Mouse (Mus musculus) forebrain, embryonic 14.5 days (tissue): Measurements from ENCODE around the gene Actr3b. TPM values are rescaled to one million over a fixed set of nuclear protein-coding genes. Genes with fewer than 3 reads are reported as not detected.

ENCODE experiments used
- ATAC-seq: fragments of 200-750 bp; cut with Nextera tagmentation; 2 replicates; pipeline ENCODE4 v1.8.0; 2017; ENCODE audit warnings: mild to moderate bottlenecking, moderate library complexity
- DNase-seq: peaks from one replicate; pipeline ENCODE4 v3.0.0-alpha.2; 2015; ENCODE audit warnings: low spot score
- H3K27ac ChIP-seq: fragments of 300-500 bp; sonication (generic); 2 replicates; pipeline ENCODE4 v1.5.1; 2014; ENCODE audit warnings: low read depth, mild to moderate bottlenecking, control low read depth, low read length, moderate library complexity
- H3K27me3 ChIP-seq: fragments of 300-500 bp; sonication (generic); replicated peaks from 2 replicates; pipeline ENCODE4 v1.6.1; 2014; ENCODE audit warnings: low read length, control low read depth, mixed read lengths; ENCODE audit not compliant: control insufficient read depth, insufficient read depth
- H3K36me3 ChIP-seq: fragments of 300-500 bp; sonication (generic); 2 replicates; pipeline ENCODE4 v1.6.1; 2014; ENCODE audit warnings: low read length, control low read depth; ENCODE audit not compliant: control insufficient read depth, insufficient read depth
- H3K4me1 ChIP-seq: fragments of 300-500 bp; sonication (generic); 2 replicates; pipeline ENCODE4 v1.6.1; 2014; ENCODE audit warnings: antibody characterized with exemption, low read length, control low read depth; ENCODE audit not compliant: control insufficient read depth, insufficient read depth
- H3K4me2 ChIP-seq: fragments of 300-500 bp; sonication (generic); 2 replicates; pipeline ENCODE4 v1.6.1; 2014; ENCODE audit warnings: mild to moderate bottlenecking, control low read depth, low read length
- H3K4me3 ChIP-seq: fragments of 300-500 bp; sonication (generic); 2 replicates; pipeline ENCODE4 v1.5.1; 2014; ENCODE audit warnings: low read depth, low read length, control low read depth
- H3K9ac ChIP-seq: fragments of 300-500 bp; sonication (generic); 2 replicates; pipeline ENCODE4 v1.6.1; 2014; ENCODE audit warnings: mild to moderate bottlenecking, low read length, control low read depth, moderate library complexity
- H3K9me3 ChIP-seq: fragments of 300-500 bp; sonication (generic); replicated peaks from 2 replicates; pipeline ENCODE4 v1.6.1; 2016; ENCODE audit warnings: low read length, control low read depth, mixed read lengths; ENCODE audit not compliant: control insufficient read depth
- WGBS: fragments of 180-500 bp; shearing (Covaris S2); extraction: QIAGEN DNeasy Blood & Tissue Kit; methylation state at CpG from one replicate; pipeline ENCODE4 v1.1.7; 2014; 5-methylcytosine and 5-hydroxymethylcytosine counted together
- polyA plus RNA-seq: library from polyadenylated mRNA; unstranded; fragments of >200 nt; fragmentation: Nextera tagmentation; extraction: Ambion mirVana; gene quantifications from 2 replicates; pipeline ENCODE4 v1.2.1, GENCODE M21; 2014

The Actr3b gene
- polyA plus RNA-seq, 1 experiment from 2014 or later: 48.6 TPM

GRCm38 (mm10) chr5:25889746-25890382 lies 130.1 kb downstream of the Actr3b start:
- ATAC-seq (no peak), DNase-seq (no peak)
- H3K36me3 ChIP-seq: no peaks in the 10 kb centered on the region
- H3K4me3 ChIP-seq: no peak overlapping the region
- H3K9ac ChIP-seq: no peak overlapping the region
- no peak overlapping the region for H3K27ac ChIP-seq
- no peaks in the 10 kb centered on the region for H3K4me1 ChIP-seq
- no peaks in the 10 kb centered on the region for H3K27me3 ChIP-seq
- H3K4me2 ChIP-seq: no peak overlapping the region
- no peaks in the 10 kb centered on the region; the same call in 1 of the 2 replicates for H3K9me3 ChIP-seq
- 35% methylated on average over 3 of the region's 3 CpGs for WGBS

GRCm38 (mm10) chr5:25891321-25891720 lies 131.5 kb downstream of the Actr3b start:
- Histone ChIP-seq H3K4me2 (no peak overlapping the region), H3K27me3 (no peaks in the 10 kb centered on the region), H3K4me1 (no peaks in the 10 kb centered on the region), H3K27ac (no peak overlapping the region), H3K9ac (no peak overlapping the region), H3K9me3 (no peaks in the 10 kb centered on the region), H3K4me3 (no peak overlapping the region), H3K36me3 (no peaks in the 10 kb centered on the region)
- 85% methylated on average over 1 of the region's 1 CpGs for WGBS
- DNase-seq: no peak
- no peak for ATAC-seq

Other genes starting within 250 kb of the Actr3b start
- not detected in 2 replicates for gene Cct8l1, start 243.9 kb upstream of the Actr3b start, polyA plus RNA-seq
- 4.2 and 4.5 TPM in 2 replicates for gene Xrcc2, start 54.2 kb upstream of the Actr3b start, polyA plus RNA-seq
- not detected in 2 replicates for gene Gm21663, start 182.4 kb downstream of the Actr3b start, polyA plus RNA-seq
- gene Gm21671, start 194.4 kb downstream of the Actr3b start, polyA plus RNA-seq: not detected in 2 replicates
- gene Gm21680, start 212.7 kb downstream of the Actr3b start, polyA plus RNA-seq: not detected in 2 replicates
- gene Gm21698, start 228.7 kb downstream of the Actr3b start, polyA plus RNA-seq: not detected in 2 replicates
- gene Gm1979, start 244.8 kb downstream of the Actr3b start, polyA plus RNA-seq: not detected in 2 replicates